Mouse (Mus musculus): ENCODE measurements at regions not wholly inside any gene's neighbourhood (a gene's known extent, or its start where the extent isn't known, plus 50 kb on each side); places are given as distances from the start of the nearest gene placed in this dataset.
A peak's percentile ranks its signal among the peaks of the same experiment; 100 is the strongest.

DNA sequence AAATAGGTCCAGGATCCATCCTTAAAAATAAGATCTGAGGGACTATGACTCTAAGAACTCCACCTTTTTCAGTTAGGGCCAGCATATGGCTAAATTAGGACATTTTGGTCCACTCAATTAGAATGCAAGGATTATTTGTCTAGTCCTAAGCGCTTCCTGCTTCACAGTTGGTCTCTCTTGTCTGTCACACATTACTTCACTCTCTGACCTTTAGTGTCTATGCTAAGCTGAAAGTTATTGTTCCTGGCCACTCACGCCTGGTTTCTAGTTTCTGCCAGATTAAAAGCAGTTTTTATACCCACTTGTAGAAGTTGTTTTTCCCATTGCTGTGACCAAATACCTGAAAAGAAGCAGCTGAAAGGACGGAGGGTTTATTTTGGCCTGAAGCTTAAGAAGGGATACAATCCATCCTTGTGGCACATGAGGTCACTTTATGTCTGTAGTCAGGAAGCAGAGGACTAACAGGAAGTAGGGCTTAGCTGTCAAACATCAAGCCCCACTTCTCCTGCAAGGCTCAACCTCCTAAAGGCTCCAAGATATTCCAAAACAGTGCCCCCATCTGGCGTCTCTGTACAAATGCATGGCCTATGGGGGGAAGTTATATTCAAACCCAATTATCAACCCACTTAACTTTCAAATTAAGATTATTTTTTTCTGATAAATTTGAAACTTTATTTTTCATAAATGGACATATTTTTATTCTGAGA lies 195.3 kb upstream of the Gm5148 start:
- no peak for DNase-seq (ENCODE audit: low read depth, low spot score)

DNA sequence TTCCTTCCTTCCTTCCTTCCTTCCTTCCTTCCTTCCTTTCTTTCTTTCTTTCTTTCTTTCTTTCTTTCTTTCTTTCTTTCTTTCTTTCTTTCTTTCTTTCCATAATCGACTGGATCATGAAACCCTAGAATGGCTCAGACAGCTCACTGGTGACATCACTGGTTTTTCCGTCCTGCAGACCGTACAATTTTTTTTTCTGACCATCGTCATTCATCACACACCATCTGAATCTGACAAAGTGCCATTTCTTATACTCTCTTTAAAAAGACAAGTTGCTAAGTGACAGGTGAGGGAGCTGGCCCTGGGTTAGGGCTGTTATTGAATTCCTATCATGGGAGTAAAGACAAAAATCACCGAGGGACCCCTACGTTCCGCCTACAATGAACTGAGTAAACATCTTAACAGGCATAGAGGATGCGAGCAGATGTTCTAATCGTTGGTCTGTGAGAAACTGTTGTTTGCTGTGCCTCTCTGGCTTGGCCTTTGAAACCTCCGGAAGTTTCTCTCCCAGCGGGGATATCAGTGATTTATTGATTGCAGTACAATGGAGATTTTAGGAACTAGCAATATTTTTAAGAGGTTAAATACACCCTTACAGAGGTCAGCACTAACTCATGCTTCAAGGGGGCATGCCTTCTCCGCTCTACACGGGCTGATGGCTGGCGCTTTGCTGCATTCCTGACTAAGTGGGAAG lies 192.6 kb upstream of the Gm5148 start:
- DNase-seq (ENCODE audit: low read depth, low spot score): peak; percentile 56

DNA sequence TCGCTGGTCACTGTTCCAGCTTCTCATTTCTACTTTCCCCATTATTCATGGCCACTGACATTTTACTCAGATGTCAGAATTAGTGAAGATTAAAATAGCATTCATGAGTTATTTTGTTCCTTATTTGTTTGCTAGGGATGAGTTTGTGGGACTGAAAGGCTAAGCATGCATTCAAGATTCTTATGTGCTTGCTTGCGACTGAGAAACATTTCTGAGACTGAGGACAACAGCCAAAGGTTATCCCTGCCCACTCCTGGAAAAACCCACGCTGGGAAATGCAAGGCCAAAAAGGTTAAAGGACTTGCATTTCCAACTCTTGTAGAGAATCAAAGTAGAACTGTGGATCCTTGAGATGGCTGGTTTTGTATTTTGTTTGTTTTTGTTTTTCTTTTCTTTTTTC lies 192.0 kb upstream of the Gm5148 start:
- DNase-seq (ENCODE audit: low read depth, low spot score): no peak

DNA sequence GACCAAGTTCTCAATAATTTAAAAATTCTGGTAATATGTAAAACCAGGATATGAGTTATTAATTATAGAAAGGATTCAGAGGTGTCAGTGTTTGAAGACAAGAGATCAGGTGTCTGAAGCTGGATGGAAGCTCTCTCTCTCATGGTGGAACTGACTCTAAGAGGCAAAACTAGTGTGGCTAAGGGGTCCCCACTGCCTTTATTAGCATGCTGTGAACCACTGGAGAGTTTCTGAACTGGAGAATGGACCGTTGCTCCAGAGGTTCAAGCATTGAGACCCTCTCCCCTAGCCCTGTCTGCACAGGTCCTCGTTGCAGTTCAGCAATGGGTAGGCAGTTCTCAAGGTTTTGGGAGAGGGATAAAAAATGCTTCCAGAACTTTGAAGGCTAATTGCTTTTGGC lies 191.4 kb upstream of the Gm5148 start:
- no peak for DNase-seq (ENCODE audit: low read depth, low spot score)

DNA sequence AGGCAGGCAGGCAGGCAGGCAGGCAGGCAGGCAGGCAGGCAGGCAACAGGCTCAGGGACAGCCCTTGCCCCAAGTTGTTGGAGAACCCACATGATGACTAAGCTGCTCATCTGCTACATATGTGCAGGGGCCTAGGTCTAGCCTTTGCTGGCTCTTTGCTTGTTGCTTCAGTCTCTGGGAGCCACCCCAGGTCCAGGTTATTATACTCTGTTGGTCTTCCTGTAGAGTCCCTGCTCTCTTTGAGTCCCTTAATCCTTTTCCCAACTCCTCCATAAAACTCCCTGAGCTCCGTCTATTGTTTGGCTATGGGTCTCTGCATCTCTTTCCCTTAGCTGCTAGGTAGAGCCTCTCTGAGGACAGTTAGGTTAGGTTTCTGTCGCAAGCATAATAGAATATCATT lies 189.8 kb upstream of the Gm5148 start:
- no peak for DNase-seq (ENCODE audit: low read depth, low spot score)

DNA sequence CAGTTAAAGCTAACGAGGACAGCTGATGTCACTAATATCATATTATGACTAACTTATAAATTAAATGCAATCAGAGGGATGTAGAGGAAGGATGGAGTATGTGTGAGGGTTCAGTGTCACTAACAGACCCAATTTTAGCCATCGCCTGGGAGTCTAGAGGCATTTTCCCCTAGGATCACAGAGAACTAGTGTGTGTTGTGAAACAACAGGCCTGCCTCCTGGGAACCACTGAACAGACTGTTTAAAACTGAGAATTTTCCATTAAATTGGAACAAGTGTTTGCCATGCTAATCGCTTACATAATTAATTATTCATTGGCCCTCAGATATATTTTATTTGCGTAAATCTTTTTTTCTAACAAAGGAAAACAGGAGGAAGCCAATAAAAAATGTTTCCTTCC lies 185.5 kb upstream of the Gm5148 start:
- DNase-seq (ENCODE audit: low read depth, low spot score): no peak

DNA sequence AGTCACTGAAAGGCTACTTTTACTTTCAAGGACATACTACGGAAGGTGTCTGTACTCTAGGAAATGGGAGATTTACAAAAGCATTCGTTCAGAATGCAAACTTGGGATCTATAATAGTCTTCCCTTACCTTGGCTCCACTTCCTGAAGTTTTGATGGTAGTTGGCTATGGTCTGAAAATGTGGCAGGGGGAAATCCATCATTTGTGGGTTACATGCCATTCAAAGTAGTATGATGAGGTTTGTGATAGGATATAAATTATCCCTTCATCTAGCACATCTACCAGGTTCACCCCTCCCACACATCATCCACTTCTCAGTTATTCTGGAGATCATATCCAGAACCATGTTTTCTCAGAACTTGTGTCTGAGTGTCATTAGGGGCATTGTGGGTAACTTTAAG lies 184.7 kb upstream of the Gm5148 start:
- DNase-seq (ENCODE audit: low read depth, low spot score): no peak

DNA sequence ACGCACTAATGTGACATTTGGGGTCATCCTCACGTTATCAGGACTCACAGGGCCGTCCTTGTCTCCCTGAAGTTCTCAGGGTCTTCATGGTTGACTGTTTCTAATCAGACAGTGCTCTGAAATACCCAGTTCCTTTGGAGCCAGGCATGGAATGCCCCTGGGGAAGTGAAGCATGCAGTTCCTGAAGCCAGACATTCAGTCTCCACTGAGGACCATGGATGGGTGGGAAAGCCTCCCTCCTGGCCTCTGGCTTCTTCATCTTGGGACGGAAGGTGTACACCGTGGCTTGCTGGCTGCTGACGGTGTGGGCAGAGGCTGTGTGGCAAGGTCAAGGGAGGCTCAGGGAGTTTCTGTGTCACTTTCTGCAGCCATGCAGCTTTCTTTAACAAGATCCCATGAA lies 184.2 kb upstream of the Gm5148 start:
- DNase-seq (ENCODE audit: low read depth, low spot score): no peak

DNA sequence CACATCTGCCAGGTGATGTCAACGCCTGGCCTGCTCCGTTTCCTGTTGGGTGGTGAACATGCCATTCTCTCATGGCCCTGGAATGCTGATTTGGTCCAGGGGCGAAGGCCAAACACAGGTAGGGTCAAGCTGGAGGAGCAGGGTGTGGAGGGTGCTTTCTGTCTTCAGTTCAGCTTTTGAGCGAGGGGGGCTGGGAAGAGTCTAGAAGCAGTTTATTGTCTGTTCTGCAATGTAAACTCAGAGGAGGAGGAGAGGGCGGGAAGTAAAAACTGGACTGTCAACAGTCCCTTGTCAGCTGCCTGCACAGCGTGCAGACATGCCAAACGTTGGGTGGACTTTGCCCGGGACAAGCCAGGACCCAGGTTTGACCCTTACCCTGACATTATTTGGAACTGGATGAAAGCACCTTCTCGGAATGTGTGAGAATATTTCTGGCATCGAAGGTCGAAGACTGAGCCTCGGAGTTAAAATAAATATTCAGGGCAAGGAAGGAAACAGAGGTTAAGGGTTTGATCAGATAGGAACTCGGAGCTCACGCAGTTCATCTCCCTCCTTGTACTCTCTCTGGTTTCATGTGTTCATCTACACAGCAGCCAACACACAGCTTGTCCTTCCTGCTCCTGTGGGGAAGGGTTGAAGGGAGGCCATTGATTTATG lies 183.3 kb upstream of the Gm5148 start:
- DNase-seq (ENCODE audit: low read depth, low spot score): no peak

DNA sequence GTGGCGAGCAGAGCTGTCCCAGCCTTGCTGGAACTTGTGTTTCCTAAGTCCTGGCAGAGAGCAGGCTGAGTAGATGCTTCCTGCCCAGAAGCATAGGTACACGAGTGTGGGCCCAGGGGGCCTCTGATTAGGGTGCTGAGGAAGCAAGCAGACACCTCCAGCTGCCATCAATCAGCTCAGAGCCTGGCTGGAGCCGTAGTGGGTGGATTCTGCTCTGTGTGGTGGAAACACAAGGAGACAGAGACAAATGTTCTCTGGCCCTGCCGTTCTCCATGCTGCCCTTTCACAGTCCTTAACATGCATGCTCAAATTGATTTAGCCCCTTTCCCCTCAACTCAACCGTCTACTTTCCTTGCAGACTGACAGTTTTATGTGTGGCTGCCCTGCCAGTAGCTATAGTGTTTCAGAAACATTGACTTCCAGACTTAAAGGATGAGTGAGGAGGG lies 182.5 kb upstream of the Gm5148 start:
- peak; percentile 59 for DNase-seq (ENCODE audit: low read depth, low spot score)

DNA sequence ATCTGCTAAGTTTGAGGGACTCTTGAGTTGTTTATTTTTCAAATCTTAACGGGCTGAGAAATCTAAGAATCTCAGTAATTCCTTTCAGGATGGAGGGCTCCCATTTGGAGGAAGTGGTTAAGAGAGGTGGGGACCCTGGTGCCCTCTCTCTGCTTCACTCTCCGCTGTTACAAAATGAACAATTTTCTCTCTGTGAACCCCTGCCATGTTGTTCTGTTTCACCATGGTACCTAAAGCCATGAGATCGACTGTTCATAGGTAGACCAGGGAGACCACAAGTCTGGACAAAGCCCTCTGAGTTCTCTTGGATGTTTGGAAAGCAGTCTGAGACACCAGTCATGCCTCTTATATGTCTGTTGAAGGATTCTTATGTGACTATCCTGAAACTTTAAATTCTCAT lies 179.9 kb upstream of the Gm5148 start:
- DNase-seq (ENCODE audit: low read depth, low spot score): no peak

DNA sequence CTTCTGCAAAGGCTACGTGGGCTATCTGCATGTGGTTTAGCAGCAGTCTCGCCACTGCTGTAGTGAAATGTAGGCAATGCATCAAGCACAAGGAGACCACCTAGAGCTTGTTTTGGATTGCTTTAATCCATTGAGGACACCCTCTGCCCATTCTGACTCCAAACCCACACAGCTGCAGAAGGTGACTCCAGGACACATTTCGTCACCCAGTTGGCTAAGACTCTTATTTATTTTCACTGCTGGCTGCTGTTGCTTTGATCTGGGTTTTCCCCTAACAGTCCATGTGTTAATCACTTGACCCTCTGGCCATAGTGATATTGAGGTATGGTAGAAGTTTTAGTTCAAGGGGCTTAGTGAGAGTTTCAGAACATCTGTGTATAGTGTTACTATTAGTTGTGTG lies 179.2 kb upstream of the Gm5148 start:
- DNase-seq (ENCODE audit: low read depth, low spot score): no peak

DNA sequence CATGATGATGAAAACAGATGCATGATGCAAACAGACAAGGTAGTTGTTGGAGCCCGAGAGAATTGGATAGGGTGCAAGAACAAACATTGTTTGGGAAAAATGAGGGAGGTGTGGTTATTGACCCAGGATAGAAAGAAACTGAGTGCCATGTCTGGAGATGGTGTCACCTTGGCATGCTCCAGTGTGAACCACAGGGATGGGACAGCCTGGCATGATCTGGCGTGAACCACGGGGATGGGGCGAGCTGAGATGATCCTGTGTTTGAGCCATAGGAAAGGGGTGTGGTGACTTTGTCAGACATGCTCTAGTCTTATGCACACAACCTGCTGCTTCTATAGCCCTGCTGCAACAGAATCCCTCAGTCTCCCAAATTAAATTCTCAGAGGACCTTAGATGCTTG lies 178.7 kb upstream of the Gm5148 start:
- DNase-seq (ENCODE audit: low read depth, low spot score): no peak

DNA sequence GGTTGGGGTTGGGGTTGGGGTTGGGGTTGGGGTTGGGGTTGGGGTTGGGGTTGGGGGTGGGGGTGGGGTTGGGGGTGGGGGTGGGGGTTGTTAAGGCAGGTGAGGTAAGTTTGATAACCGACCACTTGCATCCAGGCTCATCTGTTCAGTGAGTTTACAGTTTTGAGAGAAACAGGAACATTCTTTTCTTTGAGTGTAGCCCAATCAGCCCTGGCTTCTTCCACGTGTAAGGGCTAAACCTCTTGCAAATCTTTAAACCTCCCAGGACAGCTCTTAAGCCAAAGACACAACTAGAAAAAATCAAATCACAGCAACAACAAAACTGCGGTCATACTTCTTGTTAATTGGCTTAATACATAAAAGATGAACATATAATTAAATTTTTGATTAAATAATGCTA lies 173.1 kb upstream of the Gm5148 start:
- no peak for DNase-seq (ENCODE audit: low read depth, low spot score)

DNA sequence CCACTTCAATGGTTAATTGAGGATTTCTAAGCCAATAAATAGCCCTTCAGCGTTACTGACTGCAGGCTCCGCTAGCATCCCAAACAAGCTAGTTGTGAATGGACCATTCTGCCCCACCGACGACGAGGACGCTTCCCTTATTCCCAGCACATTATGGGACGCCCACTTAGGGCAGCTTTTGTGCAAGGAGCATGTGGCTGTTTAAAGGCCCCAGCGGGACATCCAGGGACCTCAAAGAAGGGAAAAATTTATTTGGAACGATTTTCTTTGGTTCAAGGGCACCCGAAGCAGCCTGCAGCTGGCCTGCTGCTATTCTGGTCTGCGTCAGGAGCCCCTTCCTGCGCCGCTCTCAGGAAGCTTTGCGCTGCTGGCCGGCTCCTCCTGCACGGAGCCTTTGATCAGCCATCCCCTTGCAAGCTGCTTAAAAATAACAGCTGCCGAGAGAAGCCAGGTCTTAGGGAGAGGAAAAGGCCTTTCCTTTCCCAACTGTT lies 172.6 kb upstream of the Gm5148 start:
- peak; percentile 51 for DNase-seq (ENCODE audit: low read depth, low spot score)

DNA sequence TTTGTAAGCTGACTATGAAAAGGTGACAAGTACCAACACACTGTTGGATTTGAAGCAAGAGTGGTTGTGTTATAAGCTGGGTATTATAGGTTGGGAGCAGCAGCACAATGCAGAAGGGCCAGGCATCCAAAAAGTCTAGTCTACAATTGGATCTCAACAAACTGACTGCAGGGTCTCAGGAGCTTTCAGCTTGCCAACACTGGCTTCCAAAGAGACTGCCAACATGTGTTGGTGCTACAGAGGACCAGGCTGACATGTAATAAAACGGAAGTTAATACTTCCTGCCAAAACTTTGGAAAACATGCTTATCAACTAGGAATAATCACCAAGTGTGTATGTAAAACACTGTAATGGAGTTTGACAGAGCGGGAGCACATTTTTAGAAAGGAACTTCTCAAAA lies 170.3 kb upstream of the Gm5148 start:
- DNase-seq (ENCODE audit: low read depth, low spot score): no peak

DNA sequence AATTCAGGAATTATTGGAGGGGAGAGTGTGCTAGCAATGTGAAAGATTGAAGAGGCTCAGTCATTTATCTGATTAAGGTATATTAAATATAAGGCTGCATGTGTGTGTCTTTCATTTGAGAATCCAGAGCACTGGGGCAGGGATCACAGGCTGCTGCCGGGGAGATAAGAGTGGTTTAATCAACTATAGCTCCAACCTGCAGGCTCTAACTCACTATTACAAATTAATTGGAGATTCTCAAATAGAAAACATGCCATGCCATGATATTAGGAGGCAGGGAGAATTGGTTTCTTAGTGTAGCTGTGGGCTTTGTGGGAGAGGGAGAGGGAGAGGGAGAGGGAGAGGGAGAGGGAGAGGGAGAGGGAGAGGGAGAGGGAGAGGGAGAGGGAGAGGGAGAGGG lies 165.9 kb upstream of the Gm5148 start:
- DNase-seq (ENCODE audit: low read depth, low spot score): no peak

DNA sequence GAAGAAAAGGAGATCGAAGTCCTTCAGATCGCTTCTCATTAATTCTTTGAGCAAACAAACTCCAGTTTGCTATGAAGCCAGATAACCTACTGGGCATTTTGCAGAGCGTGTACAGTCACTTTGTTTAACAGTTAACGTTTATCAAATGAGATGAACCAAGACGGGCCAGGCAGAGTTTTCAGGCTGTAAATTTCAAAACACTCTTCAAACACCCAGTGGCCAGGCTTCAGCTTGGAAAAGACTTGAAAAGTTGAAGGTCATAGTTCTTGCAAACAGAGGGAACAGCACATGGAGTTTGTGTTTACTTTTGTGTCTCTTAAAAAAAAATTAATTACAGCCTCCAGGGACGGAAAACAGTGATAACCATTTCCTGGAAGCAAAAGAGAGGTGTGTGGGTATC lies 164.2 kb upstream of the Gm5148 start:
- no peak for DNase-seq (ENCODE audit: low read depth, low spot score)

DNA sequence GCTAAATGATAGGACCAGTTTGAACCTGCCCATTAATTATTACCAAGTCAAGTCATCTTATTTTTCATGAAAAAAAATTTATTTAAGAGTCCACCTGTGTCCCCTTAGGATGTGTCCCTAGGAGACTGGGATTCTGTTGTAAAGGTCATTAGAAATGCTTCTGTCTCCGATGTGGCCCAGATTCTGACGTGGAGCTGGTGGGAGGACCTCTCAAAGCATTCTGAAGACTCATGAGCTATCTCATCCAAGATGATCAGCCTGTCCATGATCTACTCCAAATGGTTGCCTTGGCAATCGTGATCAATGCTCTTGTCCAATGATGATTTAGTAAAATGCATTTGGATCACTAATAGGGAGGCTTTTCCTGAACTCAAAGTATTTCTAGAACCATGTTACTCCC lies 163.4 kb upstream of the Gm5148 start:
- DNase-seq (ENCODE audit: low read depth, low spot score): no peak

DNA sequence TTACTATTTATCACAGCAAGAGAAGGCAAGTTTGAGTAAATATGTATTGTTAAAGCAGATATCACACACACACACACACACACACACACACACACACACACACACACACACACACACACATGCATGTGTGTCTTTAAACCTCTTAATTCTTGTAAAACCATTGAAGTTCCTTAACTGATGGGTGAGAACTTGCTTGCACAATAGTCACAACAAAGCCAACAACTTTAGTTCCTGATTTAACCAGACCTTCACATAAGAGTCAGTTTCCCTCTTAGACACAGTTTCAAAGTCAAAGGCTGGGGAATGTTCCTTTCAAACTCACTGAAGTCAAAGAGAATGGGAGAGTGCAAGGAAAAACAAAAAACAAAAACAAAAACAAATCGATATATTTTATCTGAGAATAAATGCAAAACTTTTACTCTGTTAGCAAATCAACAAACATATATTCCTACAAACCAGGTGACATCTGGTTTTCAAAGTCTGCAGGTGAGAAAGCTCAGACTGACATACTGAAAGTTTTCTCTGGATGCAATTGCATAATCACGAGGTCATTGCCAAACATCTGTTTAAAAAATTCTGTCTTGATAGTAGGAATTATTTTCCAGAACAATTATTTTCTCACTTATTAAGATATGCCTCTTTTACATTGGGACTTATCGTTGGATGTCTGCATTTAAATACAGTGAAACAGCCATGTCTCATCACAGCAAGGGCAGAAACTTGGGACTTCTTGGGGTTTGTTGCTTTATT lies 162.6 kb upstream of the Gm5148 start:
- no peak for DNase-seq (ENCODE audit: low read depth, low spot score)

DNA sequence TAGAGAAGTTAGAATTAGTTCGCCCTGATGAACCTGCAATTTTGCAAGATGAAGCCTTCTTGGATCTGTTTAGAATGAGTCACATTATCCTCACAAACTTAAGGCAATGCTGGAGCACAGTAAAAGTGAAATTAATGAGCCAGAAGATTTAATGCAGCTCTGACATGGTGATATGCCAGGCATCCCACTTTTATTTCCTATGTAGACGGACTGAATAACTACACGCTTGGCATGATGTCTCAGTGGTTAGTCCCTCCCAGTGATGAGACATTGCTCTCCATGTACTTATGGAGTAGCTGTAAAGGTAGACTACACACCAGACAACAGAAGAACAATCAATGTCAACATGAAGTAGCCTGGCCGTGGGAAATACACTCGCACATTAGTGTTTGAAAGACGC lies 161.5 kb upstream of the Gm5148 start:
- no peak for DNase-seq (ENCODE audit: low read depth, low spot score)

DNA sequence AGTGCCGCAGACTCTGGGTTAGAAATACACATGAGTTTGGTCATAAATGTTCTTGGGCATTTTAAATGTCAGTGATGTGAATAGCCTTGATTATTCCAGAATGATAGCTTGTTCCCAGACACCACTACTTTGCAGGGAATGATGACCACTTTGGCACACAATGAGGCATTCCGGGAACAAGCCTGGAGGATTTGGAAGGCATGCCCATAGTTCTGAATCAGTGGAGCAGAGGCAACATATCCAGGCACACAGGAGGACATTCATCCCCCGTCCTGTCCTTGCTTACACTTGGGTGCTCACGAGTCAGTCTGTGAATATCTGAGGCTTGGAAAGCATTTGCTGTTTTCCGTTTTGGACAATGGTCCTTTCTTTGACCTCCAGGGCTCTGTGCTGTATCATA lies 158.1 kb upstream of the Gm5148 start:
- no peak for DNase-seq (ENCODE audit: low read depth, low spot score)
